Mouse (Mus musculus): ENCODE data around the gene Rph3a. TPM values are rescaled to one million over a fixed set of nuclear protein-coding genes. Genes with fewer than 3 reads are reported as not detected.

Rph3a gene
- polyA plus RNA-seq (2015; fragmentation: Nextera tagmentation; extraction: Ambion mirVana): 0.05 and 0.08 TPM in 2 replicates

DNA sequence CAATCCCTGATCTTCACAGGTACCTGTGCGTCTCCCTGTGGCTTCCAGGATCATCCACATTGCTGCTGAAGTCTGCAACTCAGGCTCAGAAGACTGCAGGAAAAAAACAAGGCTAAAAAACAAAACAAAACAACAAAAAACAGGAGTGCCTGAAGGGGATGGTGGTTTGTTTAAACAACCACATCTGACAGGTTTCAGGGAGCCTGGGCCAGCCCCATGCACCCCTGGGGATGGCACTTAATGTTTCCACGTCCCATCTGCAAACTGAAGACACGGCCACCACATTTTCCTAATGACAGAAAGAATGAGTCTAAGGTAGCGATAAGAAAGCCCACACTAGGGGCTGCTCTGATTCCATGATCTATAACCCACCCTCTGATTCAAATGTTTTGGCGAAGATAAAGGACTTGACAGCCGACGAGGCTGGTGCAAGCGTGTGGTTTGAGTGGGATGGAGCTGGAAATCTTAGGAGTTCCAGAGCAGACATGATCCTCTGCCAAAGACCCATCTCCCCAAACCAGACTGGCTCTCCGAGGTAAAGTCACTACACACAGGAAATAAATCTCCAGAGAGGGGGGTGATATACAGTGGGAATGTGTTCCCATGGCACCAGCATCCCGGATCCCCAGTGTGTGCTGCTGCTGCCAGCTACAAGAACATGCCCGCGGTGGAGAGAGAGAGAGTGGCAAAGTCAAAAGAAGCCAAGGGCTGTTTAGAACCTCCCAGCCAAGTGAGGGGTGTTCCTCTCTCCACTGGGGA, at the start of gene Rph3a:
Rph3a (minus strand) TSS at position 282 of the 759 bp plus-strand sequence.
- Histone ChIP-seq H3K9me3 (ENCODE audit: low read length) (no peaks in the 10 kb centered on the region), H3K4me3 (ENCODE audit: low read length) (no peak within 1 kb of the TSS), H3K36me3 (ENCODE audit: insufficient read depth, low read length) (no peaks in the 10 kb centered on the region), H3K9ac (replicated peaks; ENCODE audit: low read length) (no peak within 1 kb of the TSS), H3K27ac (ENCODE audit: low read length) (no peak within 1 kb of the TSS), H3K4me1 (ENCODE audit: insufficient read depth, low read length) (no peaks in the 10 kb centered on the region), H3K27me3 (ENCODE audit: insufficient read depth, low read length) (peaks cover 18% of the 10 kb centered on the region), H3K4me2 (replicated peaks; ENCODE audit: low read depth, low read length) (no peak within 1 kb of the TSS)
- 79% methylated on average over 12 of the region's 12 CpGs for WGBS
- ATAC-seq (ENCODE audit: low FRiP score, low TSS enrichment): no peak

DNA sequence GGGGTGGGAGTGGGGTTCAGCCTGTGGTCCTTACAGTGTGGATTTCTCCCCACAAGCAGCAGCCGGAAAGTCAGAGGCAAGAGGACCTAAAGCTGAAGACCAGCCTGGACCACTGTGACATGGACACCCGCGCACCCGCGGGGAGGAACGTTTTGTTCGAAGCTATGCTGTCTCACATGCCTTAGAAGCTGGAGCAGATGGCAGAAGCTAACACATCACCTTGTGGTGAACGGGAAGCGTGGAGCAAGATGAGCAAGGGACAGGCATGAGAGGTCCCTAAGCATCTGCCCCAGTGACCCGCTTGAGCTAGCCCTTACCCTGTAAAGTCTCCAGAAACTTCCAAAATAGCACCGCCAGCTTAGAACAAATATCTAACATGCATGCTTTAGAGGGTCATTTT, 48.4 kb upstream of the Rph3a start:
- 87% methylated on average over 11 of the region's 11 CpGs for WGBS
- H3K36me3 ChIP-seq (ENCODE audit: insufficient read depth, low read length): no peaks in the 10 kb centered on the region
- no peak for ATAC-seq (ENCODE audit: low FRiP score, low TSS enrichment)
- H3K9me3 ChIP-seq (ENCODE audit: low read length): no peaks in the 10 kb centered on the region
- no peak overlapping the region for H3K9ac ChIP-seq (replicated peaks; ENCODE audit: low read length)
- no peak overlapping the region for H3K27ac ChIP-seq (ENCODE audit: low read length)
- 0 out of 2 replicates have a peak, but pooled peaks cover 2% of the 10 kb centered on the region for H3K27me3 ChIP-seq (ENCODE audit: insufficient read depth, low read length)
- H3K4me2 ChIP-seq (replicated peaks; ENCODE audit: low read depth, low read length): no peak overlapping the region
- no peaks in the 10 kb centered on the region for H3K4me1 ChIP-seq (ENCODE audit: insufficient read depth, low read length)
- H3K4me3 ChIP-seq (ENCODE audit: low read length): no peak overlapping the region

DNA sequence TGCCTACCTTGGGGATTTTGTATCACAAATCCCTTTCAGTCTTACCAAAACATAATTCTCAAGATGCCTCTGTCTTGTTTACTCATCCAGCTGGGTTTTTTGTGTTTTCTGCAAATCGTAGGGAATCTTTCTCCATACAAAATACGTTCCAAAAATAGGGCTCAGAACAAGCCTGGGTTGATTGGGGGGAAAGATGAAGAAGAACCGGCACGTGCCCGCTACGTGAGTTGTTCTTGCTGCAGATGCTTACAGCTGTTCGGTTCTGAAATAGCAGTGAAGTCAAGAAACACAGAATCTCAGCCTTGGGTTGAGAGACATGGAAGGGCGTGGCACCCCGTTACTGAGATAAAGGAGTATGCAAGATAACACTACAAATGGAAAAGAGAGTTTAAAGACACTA, 44.0 kb upstream of the Rph3a start:
- Histone ChIP-seq H3K9ac (replicated peaks; ENCODE audit: low read length) (no peak overlapping the region), H3K27ac (ENCODE audit: low read length) (no peak overlapping the region), H3K36me3 (ENCODE audit: insufficient read depth, low read length) (no peaks in the 10 kb centered on the region), H3K4me3 (ENCODE audit: low read length) (no peak overlapping the region), H3K4me2 (replicated peaks; ENCODE audit: low read depth, low read length) (no peak overlapping the region), H3K9me3 (ENCODE audit: low read length) (no peaks in the 10 kb centered on the region), H3K27me3 (ENCODE audit: insufficient read depth, low read length) (0 out of 2 replicates have a peak, but pooled peaks cover 2% of the 10 kb centered on the region), H3K4me1 (ENCODE audit: insufficient read depth, low read length) (no peaks in the 10 kb centered on the region)
- ATAC-seq (ENCODE audit: low FRiP score, low TSS enrichment): no peak
- 84% methylated on average over 9 of the region's 9 CpGs for WGBS

DNA sequence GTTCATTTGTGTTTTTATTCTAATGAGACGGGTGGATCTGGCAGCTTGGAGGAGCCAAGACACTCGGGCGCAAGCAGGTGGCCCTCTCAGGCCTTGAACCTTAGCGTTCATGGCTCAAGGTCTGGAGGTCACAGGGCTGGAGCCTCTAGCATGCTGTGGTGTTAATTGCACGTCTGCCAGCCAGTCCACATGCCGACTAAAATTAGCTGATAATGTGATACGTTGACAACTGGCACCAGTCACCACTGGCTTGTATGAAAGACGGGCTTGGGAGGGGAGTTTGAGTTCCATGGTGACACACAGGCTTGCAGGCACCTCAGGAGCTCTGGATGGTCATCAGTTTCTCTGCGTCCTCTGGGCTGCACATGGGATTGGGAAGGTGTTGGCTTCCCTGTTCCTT, 31.9 kb upstream of the Rph3a start:
- WGBS: 63% methylated on average over 9 of the region's 9 CpGs

DNA sequence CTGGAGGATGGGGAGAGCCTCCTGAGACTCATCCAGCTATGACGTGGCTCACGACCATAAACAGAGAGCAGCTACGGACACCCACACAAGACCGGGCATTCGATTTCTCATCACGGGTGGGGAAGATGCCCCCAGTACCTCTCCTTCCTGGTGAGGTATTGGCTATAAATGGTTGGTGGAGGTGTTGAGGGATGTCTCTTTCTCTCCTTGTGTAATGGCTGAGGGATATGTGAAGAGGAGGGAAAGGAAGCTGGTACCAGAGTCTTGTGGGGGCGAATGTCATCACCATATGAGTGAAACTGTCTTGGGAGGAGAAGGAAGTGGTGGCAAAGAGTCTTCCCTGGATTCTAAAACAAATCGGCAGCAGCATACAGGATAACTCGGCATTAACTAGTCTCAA, 29.6 kb upstream of the Rph3a start:
- no peak overlapping the region for H3K4me3 ChIP-seq (ENCODE audit: low read length)
- 52% methylated on average over 9 of the region's 9 CpGs for WGBS
- H3K4me2 ChIP-seq (replicated peaks; ENCODE audit: low read depth, low read length): no peak overlapping the region
- H3K9me3 ChIP-seq (ENCODE audit: low read length): no peaks in the 10 kb centered on the region
- no peak for ATAC-seq (ENCODE audit: low FRiP score, low TSS enrichment)
- no peaks in the 10 kb centered on the region for H3K36me3 ChIP-seq (ENCODE audit: insufficient read depth, low read length)
- H3K27me3 ChIP-seq (ENCODE audit: insufficient read depth, low read length): no peaks in the 10 kb centered on the region
- no peak overlapping the region for H3K9ac ChIP-seq (replicated peaks; ENCODE audit: low read length)
- H3K27ac ChIP-seq (ENCODE audit: low read length): no peak overlapping the region
- H3K4me1 ChIP-seq (ENCODE audit: insufficient read depth, low read length): no peaks in the 10 kb centered on the region

More for the DNA sequence above, 31.9 kb upstream of the Rph3a start:
- Histone ChIP-seq H3K9me3 (ENCODE audit: low read length) (no peaks in the 10 kb centered on the region), H3K4me2 (replicated peaks; ENCODE audit: low read depth, low read length) (no peak overlapping the region), H3K4me1 (ENCODE audit: insufficient read depth, low read length) (no peaks in the 10 kb centered on the region), H3K9ac (replicated peaks; ENCODE audit: low read length) (no peak overlapping the region), H3K27me3 (ENCODE audit: insufficient read depth, low read length) (no peaks in the 10 kb centered on the region), H3K4me3 (ENCODE audit: low read length) (no peak overlapping the region), H3K27ac (ENCODE audit: low read length) (no peak overlapping the region), H3K36me3 (ENCODE audit: insufficient read depth, low read length) (no peaks in the 10 kb centered on the region)
- ATAC-seq (ENCODE audit: low FRiP score, low TSS enrichment): no peak

DNA sequence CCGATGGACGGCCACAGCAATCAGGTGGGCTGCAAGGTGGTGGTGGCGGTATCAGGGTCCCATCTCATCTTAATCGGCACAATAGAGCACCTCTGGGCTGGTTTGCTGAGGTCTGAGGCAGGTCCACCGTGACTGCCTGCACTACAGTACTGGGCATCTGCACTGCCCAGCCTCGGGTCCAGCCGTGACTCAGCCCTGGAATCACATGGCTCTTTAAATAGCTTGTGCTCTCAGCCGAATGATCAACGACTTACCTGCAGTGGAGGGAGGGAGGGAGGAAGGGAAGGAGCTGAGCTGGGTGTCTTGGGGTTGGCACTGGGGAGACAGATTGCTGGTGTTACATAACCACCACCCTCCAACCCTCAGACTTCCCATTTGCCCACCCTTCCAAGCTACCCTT, 20.3 kb upstream of the Rph3a start:
- H3K27ac ChIP-seq (ENCODE audit: low read length): no peak overlapping the region
- H3K4me2 ChIP-seq (replicated peaks; ENCODE audit: low read depth, low read length): no peak overlapping the region
- H3K4me1 ChIP-seq (ENCODE audit: insufficient read depth, low read length): no peaks in the 10 kb centered on the region
- H3K4me3 ChIP-seq (ENCODE audit: low read length): no peak overlapping the region
- WGBS: 69% methylated on average over 9 of the region's 9 CpGs
- no peaks in the 10 kb centered on the region for H3K27me3 ChIP-seq (ENCODE audit: insufficient read depth, low read length)
- no peaks in the 10 kb centered on the region for H3K9me3 ChIP-seq (ENCODE audit: low read length)
- H3K36me3 ChIP-seq (ENCODE audit: insufficient read depth, low read length): no peaks in the 10 kb centered on the region
- H3K9ac ChIP-seq (replicated peaks; ENCODE audit: low read length): no peak overlapping the region
- no peak for ATAC-seq (ENCODE audit: low FRiP score, low TSS enrichment)

DNA sequence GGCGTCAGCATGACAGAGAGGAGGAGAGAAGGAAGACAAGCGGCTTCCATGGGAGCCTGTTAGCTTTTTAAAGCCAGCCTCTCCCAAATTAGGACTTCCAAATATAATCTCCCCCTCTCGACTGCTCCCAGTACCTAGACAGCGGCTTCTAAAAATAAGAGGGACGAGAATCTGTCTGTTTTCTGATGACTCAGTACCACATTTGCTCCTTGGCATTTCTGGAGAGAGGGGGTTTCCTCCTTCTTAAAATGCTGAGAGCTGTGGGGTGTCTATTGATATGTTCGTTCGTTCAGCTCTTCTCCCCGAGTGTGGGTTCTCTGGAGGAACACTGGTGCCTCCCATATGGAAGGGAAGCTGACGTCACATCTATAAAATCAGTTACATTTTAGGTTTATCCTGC, 9.6 kb upstream of the Rph3a start:
- no peak overlapping the region for H3K27ac ChIP-seq (ENCODE audit: low read length)
- H3K9ac ChIP-seq (replicated peaks; ENCODE audit: low read length): no peak overlapping the region
- no peak overlapping the region for H3K4me3 ChIP-seq (ENCODE audit: low read length)
- H3K9me3 ChIP-seq (ENCODE audit: low read length): 0 out of 2 replicates have a peak, but pooled peaks cover 4% of the 10 kb centered on the region
- no peaks in the 10 kb centered on the region for H3K4me1 ChIP-seq (ENCODE audit: insufficient read depth, low read length)
- H3K27me3 ChIP-seq (ENCODE audit: insufficient read depth, low read length): no peaks in the 10 kb centered on the region
- no peak overlapping the region for H3K4me2 ChIP-seq (replicated peaks; ENCODE audit: low read depth, low read length)
- no peaks in the 10 kb centered on the region for H3K36me3 ChIP-seq (ENCODE audit: insufficient read depth, low read length)
- WGBS: 74% methylated on average over 9 of the region's 9 CpGs
- no peak for ATAC-seq (ENCODE audit: low FRiP score, low TSS enrichment)

DNA sequence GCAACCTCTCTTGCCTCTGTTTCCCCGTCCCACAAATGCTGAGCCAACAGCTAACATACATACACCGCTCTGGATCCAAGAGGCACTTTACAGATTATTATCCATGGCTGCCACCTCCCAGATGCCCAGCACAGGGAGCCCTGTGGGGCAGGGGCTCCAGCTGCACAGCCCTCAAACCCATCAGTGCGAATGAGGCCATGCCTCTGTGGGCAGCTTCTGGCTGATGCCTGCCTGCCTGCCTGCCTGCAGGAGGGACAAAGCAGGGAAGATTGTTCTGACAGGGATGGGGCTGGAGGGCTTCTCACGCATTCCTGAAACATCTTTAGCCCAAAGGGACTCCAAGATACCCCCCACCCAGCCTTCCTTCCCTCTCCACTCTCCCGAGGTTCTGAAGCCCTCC, 7.8 kb upstream of the Rph3a start:
- Histone ChIP-seq H3K27ac (ENCODE audit: low read length) (no peak overlapping the region), H3K9me3 (ENCODE audit: low read length) (0 out of 2 replicates have a peak, but pooled peaks cover 4% of the 10 kb centered on the region), H3K4me2 (replicated peaks; ENCODE audit: low read depth, low read length) (no peak overlapping the region), H3K4me3 (ENCODE audit: low read length) (no peak overlapping the region), H3K4me1 (ENCODE audit: insufficient read depth, low read length) (no peaks in the 10 kb centered on the region), H3K27me3 (ENCODE audit: insufficient read depth, low read length) (no peaks in the 10 kb centered on the region), H3K36me3 (ENCODE audit: insufficient read depth, low read length) (no peaks in the 10 kb centered on the region), H3K9ac (replicated peaks; ENCODE audit: low read length) (no peak overlapping the region)
- 74% methylated on average over 5 of the region's 5 CpGs for WGBS
- no peak for ATAC-seq (ENCODE audit: low FRiP score, low TSS enrichment)

DNA sequence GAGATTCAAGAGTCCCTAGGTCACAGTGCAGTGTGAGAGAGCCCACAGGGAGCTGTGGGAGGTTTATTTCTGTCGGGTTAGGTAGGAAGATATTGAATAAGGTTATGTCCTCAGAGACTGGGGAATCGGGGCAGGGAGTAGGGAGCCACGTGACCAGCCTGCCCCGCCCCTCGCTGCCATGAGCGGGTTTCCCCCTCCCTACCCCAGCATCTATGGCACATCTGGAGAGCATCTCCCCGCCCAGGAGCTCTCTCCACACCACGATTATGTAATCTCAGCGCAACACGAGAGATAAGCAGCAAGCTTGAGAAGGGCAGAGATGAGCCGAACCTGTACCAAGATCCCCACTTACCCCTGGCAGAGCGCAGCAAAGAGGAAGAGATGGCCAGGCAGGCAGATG, 6.5 kb upstream of the Rph3a start:
- 38% methylated on average over 12 of the region's 12 CpGs for WGBS

DNA sequence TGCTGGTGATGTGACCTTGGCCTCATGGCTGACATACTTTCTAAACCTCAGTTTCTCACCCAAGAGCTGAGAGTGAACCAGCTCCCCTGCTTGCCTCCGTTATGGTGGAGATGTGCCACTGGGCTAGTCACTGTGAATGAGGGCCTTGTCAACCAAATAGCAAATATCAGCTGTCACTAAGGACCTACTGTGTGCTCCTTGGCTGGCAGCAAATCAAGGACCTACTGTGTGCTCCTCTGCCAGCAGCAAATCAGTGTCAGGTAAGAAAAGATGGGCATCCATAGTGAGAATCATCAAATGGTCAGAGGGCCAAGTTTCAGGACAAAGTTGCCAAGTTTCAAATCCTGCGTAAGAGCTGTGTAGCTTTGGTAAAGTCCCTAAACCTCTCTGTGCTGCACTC, 4.6 kb upstream of the Rph3a start:
- no peak for ATAC-seq (ENCODE audit: low FRiP score, low TSS enrichment)
- Histone ChIP-seq H3K9ac (replicated peaks; ENCODE audit: low read length) (no peak overlapping the region), H3K4me3 (ENCODE audit: low read length) (no peak overlapping the region), H3K4me1 (ENCODE audit: insufficient read depth, low read length) (no peaks in the 10 kb centered on the region), H3K27ac (ENCODE audit: low read length) (no peak overlapping the region), H3K9me3 (ENCODE audit: low read length) (no peaks in the 10 kb centered on the region), H3K4me2 (replicated peaks; ENCODE audit: low read depth, low read length) (no peak overlapping the region), H3K27me3 (ENCODE audit: insufficient read depth, low read length) (no peaks in the 10 kb centered on the region), H3K36me3 (ENCODE audit: insufficient read depth, low read length) (no peaks in the 10 kb centered on the region)
- WGBS: 89% methylated on average over 2 of the region's 2 CpGs

More for the DNA sequence above, 6.5 kb upstream of the Rph3a start:
- Histone ChIP-seq H3K4me3 (ENCODE audit: low read length) (no peak overlapping the region), H3K9ac (replicated peaks; ENCODE audit: low read length) (no peak overlapping the region), H3K4me1 (ENCODE audit: insufficient read depth, low read length) (no peaks in the 10 kb centered on the region), H3K36me3 (ENCODE audit: insufficient read depth, low read length) (no peaks in the 10 kb centered on the region), H3K27ac (ENCODE audit: low read length) (no peak overlapping the region), H3K9me3 (ENCODE audit: low read length) (no peaks in the 10 kb centered on the region), H3K4me2 (replicated peaks; ENCODE audit: low read depth, low read length) (no peak overlapping the region), H3K27me3 (ENCODE audit: insufficient read depth, low read length) (no peaks in the 10 kb centered on the region)
- no peak for ATAC-seq (ENCODE audit: low FRiP score, low TSS enrichment)

All from kidney, embryonic 16.5 days (tissue).